Mouse (Mus musculus) right cerebral cortex, postnatal 14 days (tissue): ENCODE measurements around the gene Cd2.

Source experiments
- DNase-seq: peaks from one replicate; pipeline ENCODE4 v3.0.0; 2022

Gene Cd2

GRCm38 (mm10) chr3:101292611-101293010, 4.9 kb upstream of the Cd2 start:
- no peak for DNase-seq

- no peak for DNase-seq
Measured at GRCm38 (mm10) chr3:101290587-101291520, 3.1 kb upstream of the Cd2 start.

GRCm38 (mm10) chr3:101290036-101290435, 2.3 kb upstream of the Cd2 start:
- DNase-seq, result no peak

GRCm38 (mm10) chr3:101289406-101289805, 1.7 kb upstream of the Cd2 start:
- DNase-seq, result no peak

- no peak for DNase-seq
Measured at GRCm38 (mm10) chr3:101286336-101287325, 1.1 kb downstream of the Cd2 start.

- DNase-seq, result no peak
Measured at GRCm38 (mm10) chr3:101285851-101286250, 1.9 kb downstream of the Cd2 start.

GRCm38 (mm10) chr3:101285021-101285615, 2.6 kb downstream of the Cd2 start:
- no peak for DNase-seq

- no peak for DNase-seq
Measured at GRCm38 (mm10) chr3:101283869-101284706, 3.7 kb downstream of the Cd2 start.

- no peak for DNase-seq
Measured at GRCm38 (mm10) chr3:101283441-101283840, 4.3 kb downstream of the Cd2 start.

- no peak for DNase-seq
Measured at GRCm38 (mm10) chr3:101282556-101283180, 5.1 kb downstream of the Cd2 start.

GRCm38 (mm10) chr3:101281841-101282240, 5.9 kb downstream of the Cd2 start:
- no peak for DNase-seq

GRCm38 (mm10) chr3:101280348-101281311, 7.1 kb downstream of the Cd2 start:
- no peak for DNase-seq

GRCm38 (mm10) chr3:101279561-101279960, 8.2 kb downstream of the Cd2 start:
- no peak for DNase-seq

GRCm38 (mm10) chr3:101278396-101278795, 9.3 kb downstream of the Cd2 start:
- DNase-seq, result no peak

GRCm38 (mm10) chr3:101277830-101278229, 9.9 kb downstream of the Cd2 start:
- DNase-seq, result no peak

GRCm38 (mm10) chr3:101276501-101277320, 11.0 kb downstream of the Cd2 start:
- DNase-seq, result no peak

- DNase-seq, result no peak
Measured at GRCm38 (mm10) chr3:101275636-101276300, 12.0 kb downstream of the Cd2 start.

GRCm38 (mm10) chr3:101274794-101275193, 12.9 kb downstream of the Cd2 start:
- no peak for DNase-seq
